Mouse (Mus musculus) liver, embryonic 11.5 days (tissue): ENCODE results near the gene Trip12. TPM values are rescaled to one million over a fixed set of nuclear protein-coding genes. Genes with fewer than 3 reads are reported as not detected.

Experiments
- ATAC-seq: fragments of 200-750 bp; cut with Nextera tagmentation; replicated peaks from 2 replicates; pipeline ENCODE4 v1.8.0; 2017; ENCODE audit warnings: moderate number of reproducible peaks, mild to moderate bottlenecking, moderate TSS enrichment, moderate library complexity; ENCODE audit not compliant: low FRiP score
- DNase-seq: peaks from one replicate; pipeline ENCODE4 v3.0.0-alpha.2; 2017; ENCODE audit warnings: low spot score
- H3K27ac ChIP-seq: fragments of 300-500 bp; sonication (generic); 2 replicates; pipeline ENCODE4 v1.5.1; 2014; ENCODE audit warnings: mild to moderate bottlenecking, low read depth, low read length, control low read depth
- H3K27me3 ChIP-seq: fragments of 300-500 bp; sonication (generic); replicated peaks from 2 replicates; pipeline ENCODE4 v1.6.1; 2014; ENCODE audit warnings: low read length, mixed read lengths; ENCODE audit not compliant: control insufficient read depth, insufficient read depth
- H3K36me3 ChIP-seq: fragments of 300-500 bp; sonication (generic); 2 replicates; pipeline ENCODE4 v1.6.1; 2014; ENCODE audit warnings: mild to moderate bottlenecking, low read length, moderate library complexity, mixed read lengths; ENCODE audit not compliant: control insufficient read depth, insufficient read depth
- H3K4me1 ChIP-seq: fragments of 300-500 bp; sonication (generic); replicated peaks from 2 replicates; pipeline ENCODE4 v1.6.1; 2014; ENCODE audit warnings: low read length, mixed read lengths; ENCODE audit not compliant: control insufficient read depth, insufficient read depth
- H3K4me2 ChIP-seq: fragments of 300-500 bp; sonication (generic); 2 replicates; pipeline ENCODE4 v1.6.1; 2014; ENCODE audit warnings: mild to moderate bottlenecking, control low read depth, moderate library complexity
- H3K4me3 ChIP-seq: fragments of 300-500 bp; sonication (generic); 2 replicates; pipeline ENCODE4 v1.5.1; 2014; ENCODE audit warnings: low read depth, low read length, control low read depth
- H3K9ac ChIP-seq: fragments of 300-500 bp; sonication (generic); 2 replicates; pipeline ENCODE4 v1.6.1; 2014; ENCODE audit warnings: low read depth, low read length, control low read depth
- H3K9me3 ChIP-seq: fragments of 300-500 bp; sonication (generic); 2 replicates; pipeline ENCODE4 v1.6.1; 2016; ENCODE audit warnings: low read length, inconsistent platforms, mixed read lengths; ENCODE audit not compliant: control insufficient read depth
- WGBS: fragments of 180-500 bp; shearing (Covaris S2); extraction: QIAGEN DNeasy Blood & Tissue Kit; methylation state at CpG from one replicate; pipeline ENCODE4 v1.1.7; 2014; 5-methylcytosine and 5-hydroxymethylcytosine counted together
- polyA plus RNA-seq: library from polyadenylated mRNA; unstranded; fragments of >200 nt; fragmentation: Nextera tagmentation; extraction: Ambion mirVana; gene quantifications from 2 replicates; pipeline ENCODE4 v1.2.1, GENCODE M21; 2014

The Trip12 gene
- polyA plus RNA-seq, 1 experiment from 2014 or later, result 78.1 TPM

DNA sequence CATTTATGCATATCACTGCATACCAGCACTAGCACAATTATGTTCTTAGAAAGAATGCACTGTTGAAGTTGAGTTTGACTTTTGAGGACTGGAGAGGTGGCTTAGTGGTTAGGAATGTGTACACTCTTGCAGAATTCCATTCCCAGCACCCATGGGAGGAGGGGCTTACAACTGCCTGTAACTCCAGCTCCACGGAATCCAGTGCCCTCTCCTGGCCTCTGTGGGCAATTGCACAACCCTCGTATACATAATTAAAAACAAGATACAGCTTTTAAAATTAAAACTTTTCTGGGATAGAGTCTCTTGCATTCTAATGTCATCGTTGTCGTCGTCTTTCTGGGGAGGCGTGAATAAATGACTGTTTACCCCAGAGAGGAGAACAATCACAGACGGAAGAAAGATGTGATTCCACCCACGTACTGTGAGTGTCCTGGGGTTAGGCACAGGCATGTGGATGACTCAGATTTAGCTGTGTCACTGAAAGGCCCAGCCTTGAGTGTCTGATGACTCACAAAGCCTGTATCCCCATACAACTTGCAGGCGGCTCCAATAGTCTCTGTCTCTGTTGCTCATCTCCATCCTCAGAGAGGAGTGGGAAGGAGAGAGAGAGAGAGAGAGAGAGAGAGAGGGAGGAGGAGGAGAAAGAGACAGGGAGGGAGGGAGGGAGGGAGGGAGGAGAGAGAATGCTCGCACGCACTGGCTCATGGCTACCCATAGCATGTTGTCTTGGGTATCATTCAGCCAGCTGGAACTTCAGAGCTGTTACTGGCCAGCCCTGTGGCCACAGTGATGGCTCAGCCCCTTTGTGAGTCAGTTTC is 41.1 kb upstream of the Trip12 start:
- WGBS, result 67% methylated on average over 11 of the region's 11 CpGs
- Histone ChIP-seq H3K4me3 (no peak overlapping the region), H3K9ac (no peak overlapping the region), H3K9me3 (no peaks in the 10 kb centered on the region), H3K27me3 (no peaks in the 10 kb centered on the region), H3K4me1 (no peaks in the 10 kb centered on the region), H3K36me3 (no peaks in the 10 kb centered on the region), H3K4me2 (no peak overlapping the region), H3K27ac (no peak overlapping the region)
- ATAC-seq (peak; percentile 16; the same call in 1 of the 2 replicates), DNase-seq (no peak)

GRCm38 (mm10) chr1:84879571-84880120 is 39.3 kb upstream of the Trip12 start:
- Histone ChIP-seq H3K27me3 (no peaks in the 10 kb centered on the region), H3K9me3 (no peaks in the 10 kb centered on the region), H3K4me3 (no peak overlapping the region), H3K4me1 (no peaks in the 10 kb centered on the region), H3K36me3 (no peaks in the 10 kb centered on the region), H3K9ac (no peak overlapping the region), H3K4me2 (no peak overlapping the region), H3K27ac (no peak overlapping the region)
- ATAC-seq (no peak), DNase-seq (no peak)
- 85% methylated on average over 8 of the region's 8 CpGs for WGBS

- no peak overlapping the region for H3K4me2 ChIP-seq
- H3K4me1 ChIP-seq, result peaks cover 4% of the 10 kb centered on the region; the same call in 1 of the 2 replicates
- H3K4me3 ChIP-seq, result no peak overlapping the region
- no peaks in the 10 kb centered on the region for H3K36me3 ChIP-seq
- no peak overlapping the region for H3K27ac ChIP-seq
- 71% methylated on average over 2 of the region's 2 CpGs for WGBS
- ATAC-seq, result peak; percentile 42; the same call in 1 of the 2 replicates
- no peaks in the 10 kb centered on the region for H3K9me3 ChIP-seq
- DNase-seq, result no peak
- no peaks in the 10 kb centered on the region for H3K27me3 ChIP-seq
- H3K9ac ChIP-seq, result no peak overlapping the region
These were observed 37.3 kb upstream of the Trip12 start for GRCm38 (mm10) chr1:84877590-84877989.

DNA sequence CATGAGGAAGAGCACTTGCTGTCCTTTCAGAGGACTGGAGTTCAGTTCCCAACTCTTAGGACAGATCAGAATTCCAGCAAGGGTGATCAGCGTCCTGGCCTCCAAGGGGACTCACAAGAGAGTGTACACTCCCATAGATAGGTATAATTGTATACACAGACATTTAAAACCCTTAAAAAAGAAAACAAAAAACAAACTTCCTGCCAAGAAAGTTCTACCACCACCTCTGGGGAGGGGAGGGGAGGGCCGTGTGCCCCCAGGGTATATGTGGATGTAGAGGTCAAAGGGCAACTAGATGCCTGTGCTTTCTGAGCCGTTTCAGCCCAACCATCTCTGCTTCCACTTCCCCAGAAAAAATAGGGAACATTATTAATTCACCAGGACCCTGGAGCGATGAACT is 32.6 kb upstream of the Trip12 start:
- Histone ChIP-seq H3K4me2 (no peak overlapping the region), H3K9me3 (no peaks in the 10 kb centered on the region), H3K9ac (no peak overlapping the region), H3K4me1 (peaks cover 4% of the 10 kb centered on the region; the same call in 1 of the 2 replicates), H3K27ac (no peak overlapping the region), H3K27me3 (no peaks in the 10 kb centered on the region), H3K4me3 (no peak overlapping the region), H3K36me3 (no peaks in the 10 kb centered on the region)
- 64% methylated on average over 4 of the region's 4 CpGs for WGBS
- ATAC-seq (no peak), DNase-seq (no peak)

- H3K27me3 ChIP-seq, result no peaks in the 10 kb centered on the region
- no peaks in the 10 kb centered on the region for H3K9me3 ChIP-seq
- H3K4me3 ChIP-seq, result no peak overlapping the region
- no peak overlapping the region for H3K4me2 ChIP-seq
- H3K27ac ChIP-seq, result peak overlapping the region; percentile 36; the same call in 1 of the 2 replicates
- 54% methylated on average over 3 of the region's 3 CpGs for WGBS
- ATAC-seq, result no peak
- H3K36me3 ChIP-seq, result no peaks in the 10 kb centered on the region
- DNase-seq, result no peak
- no peak overlapping the region for H3K9ac ChIP-seq
- peaks cover 4% of the 10 kb centered on the region; the same call in 1 of the 2 replicates for H3K4me1 ChIP-seq
These were observed 31.8 kb upstream of the Trip12 start for GRCm38 (mm10) chr1:84872105-84872504.

- no peak overlapping the region for H3K4me3 ChIP-seq
- no peak overlapping the region for H3K9ac ChIP-seq
- no peak for ATAC-seq
- H3K36me3 ChIP-seq, result no peaks in the 10 kb centered on the region
- DNase-seq, result no peak
- H3K27ac ChIP-seq, result peak overlapping the region; percentile 36; the same call in 1 of the 2 replicates
- no peak overlapping the region for H3K4me2 ChIP-seq
- no peaks in the 10 kb centered on the region for H3K27me3 ChIP-seq
- no peaks in the 10 kb centered on the region for H3K9me3 ChIP-seq
- peaks cover 4% of the 10 kb centered on the region; the same call in 1 of the 2 replicates for H3K4me1 ChIP-seq
- 61% methylated on average over 6 of the region's 6 CpGs for WGBS
These were observed 30.8 kb upstream of the Trip12 start for GRCm38 (mm10) chr1:84871131-84871530.

DNA sequence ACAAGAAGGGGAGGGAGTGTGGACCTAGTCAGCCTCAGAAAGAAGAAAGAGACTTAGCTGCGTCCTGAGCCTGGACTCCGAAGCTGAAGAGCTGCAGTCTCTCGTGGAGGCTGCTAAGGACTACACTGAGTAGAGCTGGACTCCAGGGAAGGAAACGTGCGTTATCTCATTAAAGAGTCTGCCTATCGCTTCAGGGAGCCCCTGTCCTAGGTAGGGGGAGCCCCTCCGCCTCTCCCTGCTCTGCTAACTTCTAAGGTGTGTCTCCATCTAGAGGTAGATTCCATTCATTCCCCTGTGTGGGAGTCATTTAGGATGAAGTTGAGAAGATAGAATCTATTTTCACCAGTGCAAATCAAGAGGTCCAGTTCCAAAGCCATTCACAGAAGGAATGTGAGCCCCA is 29.2 kb upstream of the Trip12 start:
- ATAC-seq (peak; percentile 60; the same call in 1 of the 2 replicates), DNase-seq (no peak)
- Histone ChIP-seq H3K36me3 (no peaks in the 10 kb centered on the region), H3K4me1 (peaks cover 4% of the 10 kb centered on the region; the same call in 1 of the 2 replicates), H3K27me3 (no peaks in the 10 kb centered on the region), H3K27ac (no peak overlapping the region), H3K4me3 (no peak overlapping the region), H3K9me3 (no peaks in the 10 kb centered on the region), H3K4me2 (no peak overlapping the region), H3K9ac (no peak overlapping the region)
- 27% methylated on average over 7 of the region's 7 CpGs for WGBS

- no peak for ATAC-seq
- Histone ChIP-seq H3K9ac (no peak overlapping the region), H3K4me2 (no peak overlapping the region), H3K27me3 (no peaks in the 10 kb centered on the region), H3K4me3 (no peak overlapping the region), H3K27ac (no peak overlapping the region), H3K36me3 (no peaks in the 10 kb centered on the region), H3K9me3 (no peaks in the 10 kb centered on the region), H3K4me1 (peaks cover 4% of the 10 kb centered on the region; the same call in 1 of the 2 replicates)
- no peak for DNase-seq
- 79% methylated on average over 4 of the region's 4 CpGs for WGBS
These were observed 28.5 kb upstream of the Trip12 start for GRCm38 (mm10) chr1:84868841-84869240.
